Mouse (Mus musculus) MEL (cell line): Measurements from ENCODE around the gene Cd9.

Experiments used
- CTCF ChIP-seq, 3 experiments: IDR thresholded peaks in 2 of 3; conservative IDR thresholded peaks in 1 of 3; 2 replicates each; pipeline ENCODE4 v1.5.1; 2011 to 2012; ENCODE audit warnings: low read length in 3 of 3, low read depth in 2 of 3, mild to moderate bottlenecking in 2 of 3, improper control_type of control experiment in 1 of 3, inconsistent platforms in 1 of 3, mixed read lengths in 1 of 3, moderate library complexity in 1 of 3; ENCODE audit not compliant: control insufficient read depth in 1 of 3, insufficient read depth in 1 of 3, poor library complexity in 1 of 3, severe bottlenecking in 1 of 3
- E2F4 ChIP-seq: IDR thresholded peaks from 2 replicates; pipeline ENCODE4 v1.6.1; 2011; ENCODE audit warnings: low read depth, low read length, improper control_type of control experiment, borderline replicate concordance
- EP300 ChIP-seq, 2 experiments: IDR thresholded peaks; 2 replicates each; pipeline ENCODE4 v1.6.1; 2011; ENCODE audit warnings: improper control_type of control experiment in 2 of 2, low read length in 2 of 2, low read depth in 1 of 2, mild to moderate bottlenecking in 1 of 2
- GATA1 ChIP-seq: IDR thresholded peaks from 2 replicates; pipeline ENCODE4 v1.6.1; 2011; ENCODE audit warnings: low read depth, low read length, improper control_type of control experiment
- MXI1 ChIP-seq: IDR thresholded peaks from 2 replicates; pipeline ENCODE4 v1.6.1; 2011; ENCODE audit warnings: mild to moderate bottlenecking, low read depth, low read length, improper control_type of control experiment
- POLR2A ChIP-seq, 2 experiments: IDR thresholded peaks; 2 replicates each; pipeline ENCODE4 v1.6.1; 2011 to 2012; ENCODE audit warnings: low read length in 2 of 2, mild to moderate bottlenecking in 2 of 2, control low read depth in 1 of 2, improper control_type of control experiment in 1 of 2, low read depth in 1 of 2, moderate library complexity in 1 of 2; ENCODE audit not compliant: control insufficient read depth in 1 of 2, insufficient read depth in 1 of 2, poor library complexity in 1 of 2
- RCOR1 ChIP-seq: IDR thresholded peaks from 2 replicates; pipeline ENCODE4 v1.6.1; 2012; ENCODE audit warnings: low read depth, mild to moderate bottlenecking, inconsistent platforms, low read length, improper control_type of control experiment
- TCF12 ChIP-seq: IDR thresholded peaks from 2 replicates; pipeline ENCODE4 v1.6.1; 2014; ENCODE audit warnings: low read depth, mild to moderate bottlenecking, inconsistent platforms, low read length, improper control_type of control experiment, moderate library complexity
- UBTF ChIP-seq: IDR thresholded peaks from 2 replicates; pipeline ENCODE4 v1.6.1; 2012; ENCODE audit warnings: low read depth, mild to moderate bottlenecking, inconsistent platforms, low read length, improper control_type of control experiment, moderate library complexity, borderline replicate concordance; ENCODE audit not compliant: insufficient read depth
- ZC3H11A ChIP-seq: IDR thresholded peaks from 2 replicates; pipeline ENCODE4 v1.6.1; 2012; ENCODE audit warnings: low read depth, mild to moderate bottlenecking, inconsistent platforms, low read length, improper control_type of control experiment
- ZMIZ1 ChIP-seq: IDR thresholded peaks from 2 replicates; pipeline ENCODE4 v1.6.1; 2012; ENCODE audit warnings: low read depth, mild to moderate bottlenecking, inconsistent platforms, low read length, improper control_type of control experiment, moderate library complexity

GRCm38 (mm10) chr6:125540826-125541225 is 46.2 kb upstream of the Cd9 start:
- TF ChIP-seq EP300 (IDR thresholded peaks at IDR 0.05; ENCODE audit: low read depth in 1 of 2, low read length in 2 of 2) (no peak), POLR2A (IDR thresholded peaks at IDR 0.05; ENCODE audit: control insufficient read depth in 1 of 2, insufficient read depth in 1 of 2, low read depth in 1 of 2, low read length in 2 of 2, poor library complexity in 1 of 2) (no peak), ZMIZ1 (no peak), TCF12 (no peak), RCOR1 (no peak), ZC3H11A (no peak), CTCF (IDR thresholded peaks at IDR 0.05 in 2 of 3, conservative IDR thresholded peaks at IDR 0.05 in 1 of 3; ENCODE audit: control insufficient read depth in 1 of 3, insufficient read depth in 1 of 3, low read depth in 2 of 3, low read length in 3 of 3, poor library complexity in 1 of 3, severe bottlenecking in 1 of 3) (no peak), UBTF (no peak), GATA1 (no peak), MXI1 (no peak), E2F4 (no peak)
